Mouse (Mus musculus): ENCODE data around the gene Gm13212.
A peak's percentile ranks its signal among the peaks of the same experiment; 100 is the strongest.
"Not testable (repeated sequence)": the region's sequence is repeated elsewhere in the genome, so short reads cannot be mapped to it uniquely, and the experiment has no call there.

Gm13212 gene

DNA sequence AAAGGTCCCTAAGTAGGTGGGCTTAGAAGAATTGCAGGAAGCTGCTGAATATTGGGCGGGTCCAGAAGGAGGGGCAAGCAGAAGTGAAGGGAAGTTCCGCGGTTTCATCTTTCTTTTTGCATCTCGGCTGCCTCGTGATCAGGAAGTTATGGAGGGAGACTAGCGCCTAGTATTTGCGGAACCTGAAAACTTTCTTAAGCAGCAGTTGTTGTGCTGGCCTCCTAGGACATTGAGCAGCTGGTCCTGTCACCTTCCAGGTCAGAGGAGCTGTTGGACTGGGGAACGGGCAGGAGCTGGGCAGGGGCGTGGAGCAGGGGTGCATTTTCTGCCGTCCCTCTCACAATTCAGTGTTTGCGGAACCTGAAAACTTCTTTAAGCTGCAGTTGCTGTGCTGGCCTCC lies at the start of gene Gm13212:
Gene Gm13212 (plus strand): TSS at position 89 of the 400 bp plus-strand sequence.
- peak; percentile 61 for DNase-seq (ENCODE audit: low read depth, low spot score)

DNA sequence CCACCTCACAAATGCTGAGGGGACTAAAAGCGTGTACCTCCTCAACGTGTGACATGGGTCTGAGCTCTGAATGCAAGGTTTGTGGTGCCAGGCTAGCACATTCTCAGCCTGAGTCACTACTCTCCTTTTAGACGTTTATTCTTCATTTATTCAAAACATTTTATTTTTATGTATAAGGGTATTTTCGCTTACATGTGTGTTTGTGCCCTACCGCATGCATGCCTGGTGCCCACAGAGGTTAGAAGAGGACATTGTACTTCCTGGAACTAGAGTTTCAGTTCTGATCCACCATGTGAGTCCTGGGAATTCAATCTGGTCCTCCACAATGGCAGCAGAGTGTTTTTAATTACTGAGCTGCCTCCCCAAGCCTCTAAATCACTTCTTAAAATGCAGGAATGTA lies 41.1 kb upstream of the Gm13212 start:
- not testable (repeated sequence) for DNase-seq (ENCODE audit: low read depth, low spot score)

DNA sequence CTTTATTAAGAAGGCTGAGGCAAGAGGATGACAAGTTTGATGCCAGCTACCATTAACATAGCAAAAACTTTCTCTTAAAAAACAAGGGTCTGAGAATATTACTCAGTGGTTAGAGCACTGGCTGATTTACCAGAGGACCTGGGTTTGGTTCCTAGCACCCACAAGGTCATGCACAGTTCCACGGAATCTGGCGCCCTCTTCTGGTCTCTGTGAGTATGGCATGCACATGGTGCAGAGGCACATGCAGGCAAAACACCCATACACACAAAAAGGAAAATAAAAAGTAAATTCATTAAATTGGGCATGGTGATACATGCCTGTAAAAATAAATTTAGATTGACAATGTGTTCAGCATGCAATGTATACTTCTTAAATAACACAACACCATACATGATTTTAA lies 39.9 kb upstream of the Gm13212 start:
- DNase-seq (ENCODE audit: low read depth, low spot score): not testable (repeated sequence)

DNA sequence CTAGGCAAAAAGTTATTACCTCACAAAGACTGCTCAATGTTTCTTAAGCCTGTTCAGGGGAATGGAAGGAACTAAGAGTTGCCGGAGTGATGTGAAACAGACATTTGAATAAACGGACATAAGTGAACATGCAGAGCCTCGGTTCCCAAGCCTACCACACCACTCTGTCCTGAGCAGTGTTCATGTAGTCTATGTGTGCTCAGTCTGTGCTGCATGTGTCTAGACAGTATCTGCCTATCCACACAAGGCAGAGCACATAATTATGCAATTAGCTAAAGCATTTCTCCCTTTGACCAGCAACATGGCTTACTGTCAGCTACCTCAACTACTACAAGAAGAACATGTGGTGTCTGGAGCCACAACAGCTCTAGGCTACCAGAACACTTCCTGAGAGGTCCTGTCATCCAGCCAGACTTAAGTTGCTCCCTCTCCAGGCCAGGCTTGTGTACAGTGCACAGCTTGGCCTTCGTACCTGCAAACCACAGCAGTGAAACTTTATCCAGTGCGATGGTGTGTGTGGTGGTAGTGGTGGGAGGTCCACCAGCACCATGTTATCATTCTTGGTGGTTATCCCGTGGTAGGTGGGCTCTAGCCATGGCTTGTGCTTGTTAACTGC lies 39.1 kb upstream of the Gm13212 start:
- DNase-seq (ENCODE audit: low read depth, low spot score): not testable (repeated sequence)

- DNase-seq (ENCODE audit: low read depth, low spot score): not testable (repeated sequence)
These were observed 38.5 kb upstream of the Gm13212 start for GRCm38 (mm10) chr4:145546477-145546876.

DNA sequence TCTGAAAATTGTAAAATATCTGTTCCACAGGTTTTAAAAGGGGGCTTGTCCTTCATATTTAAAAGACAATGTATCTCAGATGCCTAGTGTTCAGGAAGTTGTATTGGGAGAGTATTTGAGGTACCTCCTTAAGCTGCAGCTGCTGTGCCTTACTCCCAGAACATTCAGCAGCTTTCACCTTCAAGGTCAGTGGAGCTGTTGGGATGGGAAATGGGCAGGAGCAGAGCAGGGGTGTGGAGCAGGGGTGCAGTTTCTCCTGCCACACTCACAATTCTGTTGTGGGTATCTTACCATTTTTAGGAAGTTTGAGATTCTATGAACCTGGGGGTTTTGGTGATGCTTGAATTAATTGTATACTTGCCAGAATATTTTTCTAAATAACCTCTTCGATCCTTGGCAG lies 28.3 kb upstream of the Gm13212 start:
- no peak for DNase-seq (ENCODE audit: low read depth, low spot score)

DNA sequence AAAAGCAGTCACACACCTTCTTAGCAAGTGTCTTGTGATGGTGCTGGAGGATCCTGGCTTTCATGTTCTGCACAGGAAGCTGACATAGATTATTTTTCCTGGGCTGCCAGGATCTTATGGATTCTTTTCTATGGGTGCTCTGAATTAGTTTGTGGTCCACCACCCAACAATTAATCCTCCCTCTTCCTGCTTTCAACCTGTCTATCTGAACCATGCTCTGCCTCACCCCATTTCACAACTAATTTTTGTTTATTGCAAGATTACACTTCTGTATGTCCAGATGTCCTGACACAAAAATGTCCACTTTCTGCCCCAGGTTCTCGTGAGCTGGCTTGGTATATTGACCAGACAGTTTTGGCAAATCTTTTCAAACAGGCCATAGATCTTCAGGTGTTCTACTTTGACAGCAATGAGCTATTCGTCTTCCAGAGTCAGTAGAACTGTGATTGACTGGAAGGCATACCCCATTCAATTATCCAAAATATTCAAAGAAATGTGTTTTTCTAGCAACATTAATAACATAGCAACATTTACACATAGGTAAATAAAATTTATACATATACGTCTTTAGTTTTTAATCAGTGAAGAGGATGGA lies 25.4 kb upstream of the Gm13212 start:
- DNase-seq (ENCODE audit: low read depth, low spot score): no peak

- no peak for DNase-seq (ENCODE audit: low read depth, low spot score)
These were observed 20.7 kb upstream of the Gm13212 start for GRCm38 (mm10) chr4:145564111-145564821.

- not testable (repeated sequence) for DNase-seq (ENCODE audit: low read depth, low spot score)
These were observed 14.5 kb upstream of the Gm13212 start for GRCm38 (mm10) chr4:145570461-145570860.

- DNase-seq (ENCODE audit: low read depth, low spot score): not testable (repeated sequence)
These were observed 8.3 kb upstream of the Gm13212 start for GRCm38 (mm10) chr4:145576623-145577022.

DNA sequence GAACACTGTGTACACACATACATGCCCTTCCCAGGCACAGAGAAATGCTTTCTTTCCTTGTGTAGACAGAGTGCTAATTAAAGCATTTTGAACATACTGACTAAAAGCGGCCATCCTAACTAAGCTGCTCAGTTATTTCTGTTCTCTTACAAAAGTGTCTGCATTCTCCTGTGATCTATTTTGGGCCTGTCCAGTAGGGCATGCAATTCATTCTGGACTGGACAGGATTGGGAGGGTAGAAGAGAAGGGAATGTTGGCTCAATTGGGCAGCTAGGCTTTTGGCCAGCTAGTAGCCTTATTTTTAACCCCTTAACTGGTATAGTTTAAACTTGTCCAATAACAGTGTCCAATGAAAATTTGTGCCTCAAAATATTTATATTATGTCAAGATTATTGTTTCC lies 4.6 kb upstream of the Gm13212 start:
- DNase-seq (ENCODE audit: low read depth, low spot score): not testable (repeated sequence)

GRCm38 (mm10) chr4:145586046-145586445 lies 1.1 kb downstream of the Gm13212 start:
- DNase-seq (ENCODE audit: low read depth, low spot score): not testable (repeated sequence)

DNA sequence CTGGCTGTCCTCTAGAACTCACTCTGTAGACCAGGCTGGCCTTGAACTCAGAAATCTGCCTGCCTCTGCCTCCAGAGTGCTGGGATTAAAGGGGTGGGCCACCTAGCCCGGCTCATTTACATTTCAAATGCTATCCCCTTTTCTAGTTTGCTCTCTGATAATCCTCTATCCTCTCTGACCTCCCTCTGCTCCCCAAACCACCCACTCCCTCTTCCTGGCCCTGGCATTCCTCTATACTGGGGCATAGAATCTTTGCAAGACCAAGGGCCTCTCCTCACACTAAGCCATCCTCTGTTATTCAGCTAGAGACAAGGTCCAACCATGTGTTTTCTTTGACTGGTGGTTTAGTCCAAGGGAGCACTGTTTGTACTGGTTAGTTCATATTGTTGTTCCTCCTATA lies 9.2 kb downstream of the Gm13212 start:
- not testable (repeated sequence) for DNase-seq (ENCODE audit: low read depth, low spot score)

DNA sequence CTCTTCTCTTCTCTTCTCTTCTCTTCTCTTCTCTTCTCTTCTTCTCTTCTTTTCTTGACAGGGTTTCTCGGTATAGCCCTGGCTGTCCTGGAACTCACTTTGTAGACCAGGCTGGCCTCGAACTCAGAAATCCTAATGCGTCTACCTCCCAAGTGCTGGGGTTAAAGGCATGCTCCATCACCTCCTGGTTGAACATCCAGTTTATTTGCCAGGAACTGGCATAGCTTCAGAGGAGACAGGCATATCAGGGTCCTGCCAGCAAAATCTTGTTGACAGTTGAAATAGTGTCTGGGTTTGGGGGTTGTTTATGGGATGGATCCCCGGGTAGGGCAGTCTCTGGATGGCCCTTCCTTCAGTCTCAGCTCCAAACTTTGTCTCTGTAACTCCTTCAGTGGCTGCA lies 9.8 kb downstream of the Gm13212 start:
- DNase-seq (ENCODE audit: low read depth, low spot score): not testable (repeated sequence)

GRCm38 (mm10) chr4:145640416-145641185 lies 55.6 kb downstream of the Gm13212 start:
- DNase-seq (ENCODE audit: low read depth, low spot score): not testable (repeated sequence)

- not testable (repeated sequence) for DNase-seq (ENCODE audit: low read depth, low spot score)
These were observed 85.4 kb downstream of the Gm13212 start, which contains the start of gene Zfp980 for GRCm38 (mm10) chr4:145670385-145670784. Zfp980 (plus strand) TSS chr4:145670685.

GRCm38 (mm10) chr4:145674286-145674780 lies 89.4 kb downstream of the Gm13212 start:
- DNase-seq (ENCODE audit: low read depth, low spot score): not testable (repeated sequence)
